Mouse (Mus musculus): ENCODE data around the gene Iba57.
"Not testable (repeated sequence)": the region's sequence is repeated elsewhere in the genome, so short reads cannot be mapped to it uniquely, and the experiment has no call there.

Gene Iba57

DNA sequence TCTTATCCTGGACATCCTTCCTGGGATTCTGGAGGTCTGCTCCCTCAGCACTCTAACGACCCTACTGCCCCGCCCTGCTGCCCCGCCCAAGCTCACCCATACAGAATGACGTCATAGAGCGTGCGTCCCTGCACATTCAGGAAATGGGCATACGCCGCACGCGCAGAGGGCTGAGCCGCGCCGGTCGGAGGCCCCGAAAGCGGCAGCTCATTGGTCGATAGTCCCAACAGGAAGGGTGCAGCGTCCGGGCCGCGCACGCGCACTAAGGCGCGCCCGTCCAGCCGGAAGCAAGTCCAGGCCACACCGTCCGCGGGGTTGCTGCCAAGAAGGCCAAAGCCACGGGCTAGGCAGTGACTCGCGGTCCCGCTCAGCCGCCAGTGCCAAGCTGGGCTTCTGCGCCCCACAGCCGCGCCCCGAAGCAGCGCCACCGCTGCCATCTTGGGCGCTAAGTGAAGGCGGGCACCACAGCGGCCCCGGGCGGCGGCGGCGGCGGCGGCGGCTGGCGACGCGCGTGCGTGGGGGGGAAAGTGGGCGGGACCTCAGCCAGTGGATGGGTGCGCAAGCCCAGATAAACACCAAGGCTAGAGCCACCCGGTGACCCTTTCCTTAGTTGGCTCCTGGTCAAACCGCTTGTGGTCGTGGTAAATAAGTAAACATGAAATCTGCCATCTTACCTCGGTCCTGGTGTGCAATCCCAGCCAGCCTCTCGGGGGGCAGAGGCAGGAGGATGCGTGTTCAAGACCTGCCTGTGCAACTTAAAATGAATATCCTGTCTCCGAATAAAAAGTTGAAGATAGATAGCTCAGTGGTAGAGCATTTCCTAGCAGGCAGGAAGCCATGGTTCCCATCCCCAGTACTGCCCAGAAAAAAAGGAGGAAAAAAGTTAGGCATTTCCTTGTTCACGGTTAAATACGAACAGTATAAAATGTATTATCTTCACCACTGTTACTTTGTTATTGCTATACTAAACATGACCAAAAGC, at the start of gene Iba57:
Gene Iba57 (minus strand): TSS at position 485 of the 982 bp plus-strand sequence.
- DNase-seq (ENCODE audit: low spot score): peak; percentile 98

GRCm38 (mm10) chr11:59212892-59213494, 49.5 kb upstream of the Iba57 start:
- no peak for DNase-seq (ENCODE audit: low spot score)

- DNase-seq (ENCODE audit: low spot score): not testable (repeated sequence)
These were observed 48.8 kb upstream of the Iba57 start for GRCm38 (mm10) chr11:59212320-59212719.

- DNase-seq (ENCODE audit: low spot score): not testable (repeated sequence)
These were observed 48.0 kb upstream of the Iba57 start for GRCm38 (mm10) chr11:59211561-59211960.

- DNase-seq (ENCODE audit: low spot score): no peak
These were observed 46.5 kb upstream of the Iba57 start for GRCm38 (mm10) chr11:59210020-59210419.

GRCm38 (mm10) chr11:59209580-59209979, 46.0 kb upstream of the Iba57 start:
- no peak for DNase-seq (ENCODE audit: low spot score)

DNA sequence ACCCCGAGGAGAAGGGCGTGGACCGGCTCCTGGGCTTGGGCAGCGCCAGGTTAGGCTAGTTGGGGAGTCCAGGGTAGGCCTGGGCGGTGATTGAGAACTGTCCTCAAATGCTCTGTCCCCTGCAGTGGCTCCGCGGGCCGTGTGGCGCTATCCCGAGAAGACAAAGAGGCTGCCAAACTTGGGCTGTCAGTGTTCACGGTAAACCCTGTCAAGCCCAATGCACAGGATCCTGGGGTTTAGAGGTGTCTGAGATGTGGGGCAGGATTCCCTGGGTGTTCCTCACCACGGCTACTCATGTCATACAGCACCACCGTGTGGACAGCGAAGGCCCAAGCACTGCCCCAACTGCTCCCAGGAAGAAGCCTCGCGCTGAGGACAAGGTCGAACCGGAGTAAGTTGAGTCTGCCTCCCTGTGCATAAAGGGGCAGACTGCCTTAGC, 45.5 kb upstream of the Iba57 start:
- peak; percentile 81 for DNase-seq (ENCODE audit: low spot score)

- DNase-seq (ENCODE audit: low spot score): peak; percentile 96
These were observed 44.8 kb upstream of the Iba57 start, which contains the start of gene 2310033P09Rik for GRCm38 (mm10) chr11:59208153-59208831. TSS of gene 2310033P09Rik (plus strand) at chr11:59208321.

GRCm38 (mm10) chr11:59202081-59202995, 38.8 kb upstream of the Iba57 start, which contains the start of gene Mrpl55:
TSS of gene Mrpl55 (plus strand) at chr11:59202486.
- DNase-seq (ENCODE audit: low spot score): peak; percentile 97

- DNase-seq (ENCODE audit: low spot score): no peak
These were observed 37.9 kb upstream of the Iba57 start for GRCm38 (mm10) chr11:59201216-59202002.

DNA sequence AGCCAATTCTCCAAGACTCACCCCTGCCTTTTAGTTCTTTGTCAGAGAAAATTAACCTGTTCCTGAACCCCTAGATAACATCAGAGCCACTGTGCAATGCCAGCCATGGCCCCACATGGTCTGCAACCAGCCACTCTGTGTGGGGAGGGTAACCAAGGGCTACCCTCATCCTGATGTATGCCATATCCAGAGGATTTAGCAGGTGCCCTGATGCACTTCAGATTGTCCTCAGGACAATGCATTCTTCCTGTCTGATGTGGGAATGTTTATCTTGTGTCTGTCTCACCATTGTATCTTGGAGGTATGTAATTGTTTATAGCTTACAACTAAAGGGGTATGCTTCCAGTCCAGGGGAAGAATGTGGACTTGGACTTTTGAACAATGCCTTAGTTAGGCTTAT, 32.7 kb upstream of the Iba57 start:
- DNase-seq (ENCODE audit: low spot score): no peak

DNA sequence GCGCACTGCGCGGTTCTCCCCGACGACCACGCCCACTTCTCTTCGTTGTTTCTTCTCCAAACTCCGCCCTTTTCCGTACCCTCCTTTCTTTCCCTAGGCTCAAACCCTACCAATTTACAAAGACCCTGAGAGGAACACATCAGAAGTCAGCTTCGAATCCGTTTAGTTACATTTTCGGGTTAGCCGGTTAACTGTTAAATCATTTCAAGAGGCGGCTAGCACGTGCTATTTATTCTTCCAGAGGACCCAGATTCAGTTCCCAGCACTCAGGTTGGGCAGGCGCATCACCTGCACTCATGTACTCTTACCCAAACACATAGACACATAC, 28.5 kb upstream of the Iba57 start, which contains the start of gene Guk1:
Gene Guk1 (minus strand): TSS at position 154 of the 328 bp plus-strand sequence.
- no peak for DNase-seq (ENCODE audit: low spot score)

- peak; percentile 92 for DNase-seq (ENCODE audit: low spot score)
These were observed 27.9 kb upstream of the Iba57 start for GRCm38 (mm10) chr11:59191231-59192058.

GRCm38 (mm10) chr11:59187706-59188105, 24.2 kb upstream of the Iba57 start:
- DNase-seq (ENCODE audit: low spot score): no peak

DNA sequence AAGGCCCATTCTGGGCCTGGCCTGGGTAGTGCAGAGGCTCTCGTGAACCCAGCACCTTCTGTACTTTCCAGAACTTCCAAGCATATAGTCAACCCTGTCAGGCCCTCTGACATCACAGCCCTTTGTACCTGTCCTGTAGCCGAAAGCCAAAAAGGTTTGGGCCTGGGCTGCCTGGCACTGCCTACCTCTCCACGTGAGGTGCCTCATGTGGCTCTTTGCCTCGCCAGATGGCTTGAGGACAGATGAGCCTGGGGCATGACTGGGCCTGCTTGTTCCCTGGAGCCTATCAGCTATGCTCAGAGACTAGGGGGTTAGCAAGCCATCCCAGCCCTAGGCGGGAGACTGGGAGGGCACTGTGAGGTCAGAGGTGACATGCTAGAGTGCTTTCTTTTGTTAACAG, 22.0 kb upstream of the Iba57 start:
- DNase-seq (ENCODE audit: low spot score): no peak

DNA sequence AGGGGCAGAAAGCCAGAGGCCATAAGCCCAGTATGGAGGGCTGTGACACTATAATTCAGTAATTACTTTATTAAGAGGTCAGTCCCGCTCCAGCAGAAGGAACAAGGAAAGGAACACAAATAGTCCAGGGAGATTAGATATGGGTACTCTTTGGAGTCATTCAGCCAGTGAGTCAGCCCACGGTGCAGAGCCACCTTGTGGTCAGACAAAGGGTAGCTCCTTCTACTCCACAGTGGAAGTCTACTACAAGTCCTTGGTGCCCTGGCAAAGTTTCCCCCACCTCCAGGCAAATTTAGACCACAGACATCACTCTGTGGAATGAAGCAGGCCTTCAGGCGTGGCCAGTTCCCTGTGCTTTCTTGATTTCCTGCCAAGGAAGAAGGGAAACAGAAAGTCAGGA, 20.3 kb upstream of the Iba57 start:
- DNase-seq (ENCODE audit: low spot score): peak; percentile 58

GRCm38 (mm10) chr11:59182864-59183331, 19.4 kb upstream of the Iba57 start, which contains the start of gene Gjc2:
TSS of gene Gjc2 (minus strand) at chr11:59183213.
- DNase-seq (ENCODE audit: low spot score): no peak

GRCm38 (mm10) chr11:59176921-59177320, 13.4 kb upstream of the Iba57 start:
- no peak for DNase-seq (ENCODE audit: low spot score)

GRCm38 (mm10) chr11:59176475-59176874, 12.9 kb upstream of the Iba57 start:
- DNase-seq (ENCODE audit: low spot score): no peak
